Mouse (Mus musculus) frontal cortex, postnatal 10 days (tissue): ENCODE results near the gene Spred2.
A peak's percentile ranks its signal among the peaks of the same experiment; 100 is the strongest.
"Not testable (repeated sequence)": the region's sequence is repeated elsewhere in the genome, so short reads cannot be mapped to it uniquely, and the experiment has no call there.

Experiments used
- DNase-seq, 2 experiments: peaks; one replicate each; pipeline ENCODE4 v3.0.0; 2022; ENCODE audit warnings: low spot score in 2 of 2, mixed read lengths in 1 of 2

Gene Spred2

DNA sequence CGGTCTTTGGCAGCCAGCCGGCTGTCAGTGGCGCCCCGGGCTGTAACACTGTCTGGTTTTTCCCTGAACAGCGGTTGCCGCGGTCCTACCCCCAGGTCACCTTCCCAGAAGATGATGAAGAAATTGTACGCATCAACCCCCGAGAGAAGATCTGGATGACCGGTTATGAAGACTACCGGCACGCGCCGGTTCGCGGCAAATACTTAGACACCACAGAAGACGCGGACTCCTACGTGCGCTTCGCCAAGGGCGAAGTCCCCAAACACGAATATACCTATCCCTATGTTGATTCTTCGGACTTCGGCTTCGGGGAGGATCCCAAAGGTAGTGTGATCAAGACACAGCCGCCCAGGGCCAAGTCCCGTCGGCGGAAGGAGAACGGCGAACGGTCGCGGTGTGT is 96.5 kb downstream of the Spred2 start:
- DNase-seq: no peak

DNA sequence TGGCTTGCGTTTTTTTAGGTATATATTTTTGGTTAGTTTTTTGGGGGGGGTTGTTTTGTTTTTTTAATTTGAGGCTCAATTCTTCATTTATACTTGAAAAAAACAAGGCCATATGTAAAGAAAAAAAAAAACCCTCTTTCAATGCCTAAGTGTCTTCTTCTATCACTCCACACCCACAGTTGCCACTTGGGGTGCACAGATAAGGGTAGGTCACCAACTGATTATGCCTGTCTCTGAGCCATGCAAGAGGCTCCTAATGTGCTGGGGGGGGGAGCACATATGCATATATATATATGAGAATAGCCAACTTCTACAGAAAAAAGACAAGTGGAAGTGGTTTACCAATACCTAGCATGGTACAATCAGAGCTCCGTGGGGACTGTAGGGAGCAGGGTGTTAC is 98.3 kb downstream of the Spred2 start:
- no peak for DNase-seq

DNA sequence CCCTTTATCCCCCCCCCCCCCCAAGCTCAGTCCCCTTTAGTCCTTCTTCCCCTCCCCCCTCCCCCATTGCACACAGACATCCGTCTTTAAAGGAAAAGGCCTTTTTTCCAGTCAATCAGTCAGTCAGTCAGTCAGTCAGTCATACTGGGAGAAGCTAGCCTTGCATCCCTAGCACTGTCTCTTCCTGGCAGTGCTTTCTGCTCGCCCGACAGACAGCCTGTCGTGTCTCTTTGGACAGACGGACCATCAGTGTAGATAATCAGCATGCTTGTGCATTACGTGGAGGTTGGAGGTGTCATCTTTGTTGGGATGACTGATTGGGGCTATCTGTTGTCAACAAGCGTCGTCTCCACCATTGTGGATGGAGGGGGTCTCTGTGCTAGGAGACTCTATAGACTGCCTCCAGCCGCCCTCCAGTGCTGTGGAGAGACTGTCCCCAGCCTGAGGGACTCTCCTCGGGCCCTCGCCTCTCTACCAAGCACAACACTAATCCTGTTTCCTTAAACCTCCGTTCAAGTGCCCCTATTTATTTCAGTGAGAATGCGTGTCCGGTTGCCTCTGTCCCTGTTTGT is 98.8 kb downstream of the Spred2 start:
- no peak for DNase-seq

DNA sequence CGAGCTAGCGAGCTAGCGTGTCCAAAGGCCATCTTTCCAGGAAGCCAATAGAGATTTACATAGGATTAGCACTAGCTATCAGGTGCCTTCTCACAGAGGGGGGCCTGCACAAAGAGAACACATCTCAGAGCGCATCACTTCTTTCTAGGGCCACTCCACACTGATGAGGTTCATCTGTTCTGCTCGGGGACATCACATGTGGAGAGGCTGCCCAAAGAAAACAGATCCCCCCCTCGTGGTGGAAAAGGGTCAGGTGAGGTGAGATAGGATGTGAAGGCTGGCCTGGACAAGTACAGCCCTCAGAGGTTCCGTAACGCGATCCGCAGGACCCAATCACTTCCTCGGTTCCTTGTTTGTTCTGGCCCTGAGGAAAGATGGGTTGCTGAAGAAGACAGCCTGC is 101.7 kb downstream of the Spred2 start:
- DNase-seq: no peak

DNA sequence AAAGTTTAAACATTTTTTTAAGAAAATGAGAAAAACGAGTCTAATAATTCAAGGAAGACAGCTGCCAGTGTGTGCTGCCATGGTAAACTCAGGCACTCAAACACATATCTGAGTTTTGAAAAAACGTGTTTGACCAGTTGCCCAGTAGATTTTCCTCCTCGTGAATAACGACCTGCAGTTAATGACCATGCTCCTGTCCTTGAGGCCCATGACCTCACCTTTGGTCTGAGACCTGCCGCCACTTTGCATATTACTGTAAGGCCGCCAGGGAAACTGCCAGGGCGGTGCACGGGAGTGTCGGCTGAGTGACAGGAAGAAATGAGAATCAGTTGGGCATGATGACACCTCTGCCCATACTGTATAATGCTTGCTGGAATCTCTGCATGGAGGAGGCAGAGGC is 103.5 kb downstream of the Spred2 start:
- no peak for DNase-seq

DNA sequence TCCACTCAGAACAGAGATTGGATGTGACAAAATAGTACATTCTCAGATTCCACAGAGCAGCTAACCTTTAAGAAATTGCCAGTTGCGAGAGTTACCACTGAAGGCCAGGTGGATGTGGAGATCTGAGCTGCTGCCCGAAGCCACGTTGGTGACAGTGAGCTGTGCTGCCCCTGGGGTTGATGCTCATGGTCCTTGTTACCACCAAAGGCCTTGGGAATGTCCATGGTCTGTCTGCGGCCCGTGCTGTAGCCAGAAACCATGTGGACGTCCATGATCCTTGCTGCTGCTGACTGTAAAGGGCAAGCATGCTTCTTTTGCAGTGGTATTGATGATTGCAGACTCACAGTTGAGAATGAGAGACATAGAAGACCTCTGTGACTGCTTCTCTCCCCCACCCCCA is 104.2 kb downstream of the Spred2 start:
- DNase-seq: no peak

DNA sequence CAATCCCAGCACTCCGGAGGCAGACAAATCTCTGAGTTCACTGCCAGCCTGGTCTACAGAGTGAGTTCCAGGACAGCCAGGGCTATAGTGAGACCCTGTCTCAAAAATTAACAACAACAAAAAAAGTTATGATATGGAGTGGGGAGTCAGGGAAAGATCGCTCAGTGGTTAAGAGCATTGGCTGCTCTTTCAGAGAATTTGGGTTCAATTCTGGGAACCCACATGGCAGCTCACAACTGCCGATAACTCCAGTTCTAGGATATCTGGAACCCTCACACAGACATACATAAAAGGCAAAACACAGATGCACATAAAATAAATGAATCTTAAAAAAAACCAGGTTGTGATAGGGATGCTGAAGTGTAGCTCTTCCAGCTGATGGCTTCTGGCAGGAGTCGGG is 104.8 kb downstream of the Spred2 start:
- no peak for DNase-seq

DNA sequence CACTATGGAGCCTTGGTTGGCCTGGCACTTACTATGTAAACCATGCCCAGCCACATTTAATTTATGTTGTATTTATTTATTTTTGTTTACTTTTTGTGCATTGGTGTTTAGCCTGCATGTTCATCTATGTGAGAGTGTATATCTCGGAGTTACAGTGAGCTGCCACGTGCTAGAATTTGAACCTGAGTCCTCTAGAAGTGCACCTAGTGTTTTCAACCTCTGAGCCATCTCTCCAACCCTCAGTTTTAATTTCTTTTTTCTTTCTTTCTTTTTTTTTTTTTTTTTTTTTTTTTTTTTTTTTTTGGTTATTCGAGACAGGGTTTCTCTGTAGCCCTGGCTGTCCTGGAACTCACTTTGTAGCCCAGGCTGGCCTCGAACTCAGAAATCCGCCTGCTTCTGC is 106.8 kb downstream of the Spred2 start:
- not testable (repeated sequence) for DNase-seq

DNA sequence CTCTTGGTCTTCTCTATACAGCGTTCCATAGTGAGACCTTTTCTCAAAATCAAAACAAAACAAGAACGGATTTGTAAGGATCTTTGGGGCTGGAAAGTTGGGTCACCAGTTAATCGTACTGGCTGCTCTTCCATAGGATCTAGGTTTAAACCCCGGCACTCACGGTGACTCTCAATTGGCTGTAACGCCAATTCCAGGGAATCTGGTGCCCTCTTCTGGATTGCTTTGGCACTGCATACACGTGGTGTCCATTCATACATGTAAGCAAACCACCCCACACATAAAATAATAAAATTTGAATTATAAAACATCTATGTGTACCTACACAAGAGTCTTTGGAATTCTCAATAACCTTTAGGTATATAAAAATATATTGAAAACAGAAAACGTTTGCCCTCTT is 107.4 kb downstream of the Spred2 start:
- DNase-seq: no peak

DNA sequence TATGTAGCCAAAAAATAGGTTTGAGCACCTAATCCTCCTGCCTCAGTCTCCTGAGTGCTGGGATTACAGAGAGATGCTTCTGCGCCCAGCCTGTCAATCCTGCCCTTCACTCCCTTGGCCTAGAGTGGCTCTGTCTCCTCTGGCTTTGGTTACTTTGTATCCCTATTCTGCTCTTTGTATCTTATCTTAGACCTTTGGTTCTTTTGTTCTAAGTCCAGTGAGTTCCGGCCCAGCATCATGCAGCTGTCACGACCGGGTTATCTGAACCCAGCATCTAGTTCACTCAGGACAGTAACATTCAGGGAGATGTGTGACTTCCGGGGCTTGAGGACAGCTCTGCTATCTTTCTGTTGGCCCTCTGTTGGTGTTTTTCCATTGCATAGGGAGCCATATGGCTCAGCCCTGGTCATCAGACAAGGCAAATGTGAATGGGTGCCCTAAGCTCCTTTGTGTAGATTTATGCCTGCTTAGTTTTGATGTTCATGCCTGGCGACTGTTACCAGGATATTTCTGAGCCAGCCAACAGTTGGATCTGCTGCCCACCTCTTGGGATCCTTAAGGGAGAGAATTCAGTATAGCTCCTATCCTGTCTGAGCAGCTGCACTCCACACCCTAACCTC is 109.5 kb downstream of the Spred2 start:
- DNase-seq: no peak

DNA sequence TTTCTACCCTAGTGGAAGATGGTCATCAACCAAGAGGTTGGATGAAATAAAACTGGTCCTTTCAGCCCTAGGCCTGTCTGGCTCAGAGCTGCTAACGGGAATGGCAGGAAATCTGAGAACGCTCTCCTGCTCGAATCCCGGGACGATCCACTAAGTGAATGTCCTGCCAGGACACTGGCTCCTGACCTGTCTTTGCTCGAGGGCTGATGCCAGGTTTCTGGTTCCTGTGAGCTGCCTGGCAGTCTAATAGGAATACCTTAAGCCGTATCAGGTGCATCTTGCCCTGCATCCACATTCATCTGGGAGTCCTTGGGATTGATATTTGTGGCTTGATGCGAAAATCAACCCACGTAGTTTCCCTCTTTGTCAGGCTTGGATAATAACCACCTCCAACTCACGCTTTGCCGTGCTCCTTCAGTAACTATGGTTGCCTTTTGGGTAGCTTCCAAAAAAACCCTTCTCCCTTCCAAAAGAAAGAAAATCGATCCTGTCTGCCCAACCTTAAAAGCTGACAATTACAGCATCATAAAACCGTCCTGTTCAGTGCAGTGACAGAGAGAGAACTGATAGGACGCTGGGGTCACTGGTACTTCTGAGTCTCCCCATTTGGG is 110.3 kb downstream of the Spred2 start:
- no peak for DNase-seq

DNA sequence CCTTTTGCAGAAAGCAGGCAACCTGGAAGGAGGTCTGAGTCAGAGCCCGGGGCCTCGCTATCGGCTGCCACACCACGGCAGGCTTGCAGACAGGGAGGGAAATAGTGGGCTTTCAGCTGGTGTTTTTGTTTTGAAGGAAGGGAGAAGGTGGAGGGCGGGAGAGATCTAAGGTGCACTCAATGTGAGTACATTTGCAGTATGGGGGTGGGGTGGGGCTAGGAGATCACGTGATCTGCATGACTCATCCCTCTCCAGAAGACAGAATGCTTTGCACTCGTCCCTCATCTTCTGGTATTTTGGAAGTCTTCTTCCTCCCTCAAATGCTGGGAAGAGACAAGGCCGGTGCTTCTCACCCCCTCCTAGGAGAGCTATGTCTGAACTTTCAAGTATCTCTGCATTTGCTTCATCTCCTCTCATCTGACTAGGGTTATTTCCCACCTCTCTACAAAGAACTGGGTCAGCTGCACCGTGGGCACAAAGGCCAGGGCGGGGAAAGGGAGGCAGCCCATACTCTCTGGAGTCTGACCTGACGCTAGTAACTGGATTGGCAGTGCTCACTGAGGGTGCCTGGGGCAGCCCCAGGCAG is 111.3 kb downstream of the Spred2 start:
- peak in 1 of 2 experiments; percentile 61 for DNase-seq

DNA sequence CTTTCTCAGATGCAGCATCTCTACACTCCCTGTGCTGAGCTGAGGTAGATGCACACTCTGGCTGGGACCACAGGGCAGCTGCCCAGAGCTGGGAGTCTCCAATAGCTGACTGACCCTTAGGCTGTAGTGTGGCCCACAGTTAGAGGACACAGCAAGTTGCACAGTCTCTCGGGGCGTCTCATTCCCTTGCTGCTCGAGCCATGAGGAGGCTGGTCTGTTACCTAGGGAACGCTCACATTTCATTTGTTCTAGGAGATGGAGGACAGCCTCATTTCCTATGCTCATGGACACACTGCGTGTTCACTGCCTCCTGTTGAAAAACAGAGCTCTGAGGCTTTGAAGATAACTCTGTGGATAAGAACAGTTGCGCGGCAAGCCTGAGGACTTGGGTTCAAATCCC is 111.8 kb downstream of the Spred2 start:
- no peak for DNase-seq

DNA sequence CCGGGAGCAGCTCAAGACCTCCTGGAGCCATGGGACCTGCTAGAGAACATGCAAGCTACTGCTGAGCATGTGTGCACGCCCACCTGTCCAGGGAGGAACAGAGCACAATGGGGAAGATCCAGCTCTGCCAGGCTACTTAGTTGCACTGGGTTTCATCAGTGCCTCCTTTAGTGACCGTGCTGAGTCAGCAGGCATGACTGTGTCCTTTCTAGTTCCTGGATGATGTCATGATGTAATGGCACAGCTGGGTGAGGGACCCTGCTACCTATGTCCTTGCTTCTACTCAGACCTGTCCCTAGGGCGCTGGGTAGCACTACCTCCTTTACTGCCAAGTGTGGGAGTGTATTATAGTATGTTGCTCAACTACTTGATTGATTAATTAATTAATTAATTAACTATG is 113.6 kb downstream of the Spred2 start:
- no peak for DNase-seq

DNA sequence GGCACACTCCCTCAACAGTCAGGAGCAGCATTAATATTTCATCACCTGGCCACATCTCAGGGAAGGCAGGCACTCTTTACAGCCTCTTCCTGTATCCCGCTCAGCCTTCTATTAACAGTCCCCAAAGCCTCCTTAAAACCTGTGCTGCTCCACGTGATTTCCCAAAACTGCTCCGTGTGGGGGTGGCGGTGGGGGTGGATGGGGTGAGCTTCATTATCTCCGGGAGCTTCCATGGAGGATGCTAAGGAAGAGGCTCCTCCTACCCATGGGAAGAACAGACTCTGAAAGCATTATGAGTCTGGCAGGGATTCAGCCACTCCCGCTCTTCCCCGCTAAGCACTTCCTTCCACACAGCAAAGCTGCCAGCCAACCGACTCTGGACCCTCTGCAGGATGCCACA is 114.5 kb downstream of the Spred2 start:
- peak; percentile 60 to 65 for DNase-seq

DNA sequence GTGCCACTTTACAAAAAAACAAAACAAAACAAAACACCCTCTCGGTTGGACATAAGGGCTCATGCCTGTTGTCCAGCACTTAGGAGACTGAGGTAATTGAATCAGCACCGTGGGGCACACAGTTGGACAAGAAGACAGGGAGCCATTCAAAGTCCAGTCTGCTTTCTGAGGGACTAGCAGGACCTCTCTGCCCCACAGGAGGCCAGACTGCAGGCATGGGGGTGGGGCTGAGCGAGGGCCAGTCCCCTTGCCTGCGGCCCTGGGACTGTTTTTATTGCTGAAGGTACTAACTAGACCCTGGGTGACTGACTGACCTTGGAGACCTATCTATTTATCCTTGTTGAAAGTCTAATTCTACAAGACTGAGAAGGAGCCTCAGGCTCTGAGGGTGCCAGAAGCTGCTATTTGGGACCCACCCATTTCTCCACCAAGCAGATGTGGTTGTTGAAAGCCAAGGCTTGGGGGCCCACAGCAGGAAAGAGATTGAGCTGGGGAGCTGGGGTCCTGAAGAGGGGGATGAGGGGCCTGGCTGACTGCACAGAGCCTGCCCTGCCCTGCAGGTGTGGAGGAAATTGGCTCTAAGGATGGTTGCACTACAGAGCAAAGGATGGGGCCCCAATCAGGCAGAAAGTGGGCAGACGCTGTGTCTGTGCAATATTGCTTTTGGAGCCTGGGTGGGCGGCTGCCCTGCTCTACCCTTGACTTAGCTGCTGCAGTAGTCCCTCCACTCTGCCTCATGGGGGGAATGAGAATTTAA is 117.2 kb downstream of the Spred2 start:
- no peak for DNase-seq

DNA sequence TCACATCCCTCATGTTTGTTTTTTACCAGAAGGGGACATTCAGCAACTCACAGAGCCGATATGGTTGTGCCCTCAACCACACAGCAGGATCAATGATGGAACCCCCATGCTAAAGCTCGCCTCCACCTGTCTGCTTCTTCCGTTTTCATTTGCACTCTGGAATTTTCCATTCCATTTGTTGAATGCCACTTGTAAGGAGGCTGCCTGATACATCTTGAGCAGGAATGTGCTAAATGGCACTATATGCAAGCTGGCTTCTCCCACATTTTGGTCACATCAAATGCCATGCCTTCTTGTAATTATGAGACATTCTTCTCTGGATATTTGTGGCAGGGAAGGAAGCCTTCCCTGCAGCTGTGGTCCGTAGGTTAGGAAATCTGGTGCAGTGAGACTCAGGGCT is 117.9 kb downstream of the Spred2 start:
- no peak for DNase-seq

DNA sequence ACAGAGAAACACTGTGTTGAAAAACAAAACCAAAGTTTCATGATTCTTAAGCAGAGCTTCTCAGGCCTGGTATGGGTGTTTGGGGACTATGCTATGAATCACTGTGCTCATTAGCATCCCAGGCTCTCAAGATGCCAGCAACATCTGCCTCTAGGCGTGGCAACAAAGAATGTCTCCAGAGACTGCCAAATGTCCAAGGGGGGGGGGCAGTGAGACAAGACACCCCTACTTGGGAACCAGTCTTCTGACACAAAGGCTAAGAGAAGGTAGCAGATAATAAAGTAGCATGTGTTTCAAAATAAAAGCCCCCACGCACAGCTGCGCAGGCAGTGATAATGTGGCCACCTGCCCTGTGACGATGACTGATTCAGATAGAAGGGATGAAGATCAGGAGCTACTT is 119.1 kb downstream of the Spred2 start:
- DNase-seq: no peak

DNA sequence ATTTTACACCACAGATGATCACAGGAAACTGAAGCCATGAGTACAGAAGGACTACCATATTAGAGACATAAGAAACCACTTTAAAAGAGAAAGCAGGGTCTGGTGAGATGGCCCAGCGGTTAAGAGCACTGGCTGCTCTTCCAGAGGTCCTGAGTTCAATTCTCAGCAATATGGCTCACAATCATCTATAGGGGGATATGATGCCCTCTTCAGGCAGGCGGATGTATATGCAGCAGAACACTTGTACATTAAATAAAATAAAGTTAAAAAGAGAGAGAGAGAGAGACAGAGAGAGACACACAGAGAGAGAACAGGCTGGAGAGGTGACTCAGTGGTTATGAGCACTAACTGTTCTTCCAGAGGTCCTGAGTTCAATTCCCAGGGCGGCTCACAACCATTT is 121.4 kb downstream of the Spred2 start:
- no peak for DNase-seq

DNA sequence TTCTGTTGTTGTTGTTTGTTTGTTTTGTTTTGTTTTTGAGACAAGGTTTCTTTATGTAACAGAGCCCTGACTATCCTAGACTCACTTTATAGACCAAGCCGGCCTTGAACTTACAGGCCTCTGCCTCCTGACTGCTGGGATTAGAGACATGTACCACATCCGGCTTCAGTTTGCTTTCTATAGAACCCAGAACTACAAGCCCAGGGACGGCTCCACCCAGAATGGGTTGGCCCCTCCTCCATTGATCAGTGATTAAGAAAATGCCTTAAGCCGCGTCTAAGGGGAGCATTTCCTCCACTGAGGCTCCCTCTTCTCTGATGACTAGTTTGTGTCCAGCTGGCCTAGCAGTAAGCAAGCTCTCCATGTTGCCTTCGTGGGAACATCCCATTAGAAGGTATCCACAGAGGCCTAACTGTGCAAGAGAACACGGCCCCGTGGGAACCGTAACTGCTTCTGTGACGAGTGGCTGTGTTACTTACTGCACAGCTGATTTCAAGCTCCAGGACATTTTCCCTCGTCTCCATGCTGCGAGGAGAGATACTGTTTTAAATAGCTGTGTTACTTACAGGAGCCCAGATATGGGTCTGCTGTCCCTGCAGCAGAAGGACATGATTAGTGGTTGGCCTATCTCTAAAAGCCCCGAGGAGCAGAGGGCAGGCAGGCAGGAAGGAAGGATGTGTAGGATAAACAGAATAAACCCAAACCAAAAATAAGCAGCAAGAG is 128.8 kb downstream of the Spred2 start:
- no peak for DNase-seq

DNA sequence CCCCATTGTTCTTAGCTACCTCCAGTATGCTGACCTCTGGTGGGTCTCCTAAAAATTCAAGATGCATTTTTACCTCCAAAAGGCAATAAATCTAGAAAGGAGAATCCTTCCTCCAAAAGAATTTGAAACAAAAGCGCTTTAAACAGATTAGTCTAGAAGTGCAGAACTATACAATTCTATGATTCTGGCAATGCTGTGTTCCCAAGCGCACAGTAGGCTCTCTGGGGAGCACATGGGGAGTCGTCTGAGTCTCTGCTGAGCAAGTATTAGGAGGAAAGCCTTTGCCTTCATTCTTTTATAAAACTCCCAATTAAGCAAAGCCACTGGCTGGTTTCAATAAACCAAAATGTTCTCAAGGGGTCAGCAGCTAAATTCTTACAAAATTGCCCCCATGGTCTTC is 129.8 kb downstream of the Spred2 start:
- no peak for DNase-seq

DNA sequence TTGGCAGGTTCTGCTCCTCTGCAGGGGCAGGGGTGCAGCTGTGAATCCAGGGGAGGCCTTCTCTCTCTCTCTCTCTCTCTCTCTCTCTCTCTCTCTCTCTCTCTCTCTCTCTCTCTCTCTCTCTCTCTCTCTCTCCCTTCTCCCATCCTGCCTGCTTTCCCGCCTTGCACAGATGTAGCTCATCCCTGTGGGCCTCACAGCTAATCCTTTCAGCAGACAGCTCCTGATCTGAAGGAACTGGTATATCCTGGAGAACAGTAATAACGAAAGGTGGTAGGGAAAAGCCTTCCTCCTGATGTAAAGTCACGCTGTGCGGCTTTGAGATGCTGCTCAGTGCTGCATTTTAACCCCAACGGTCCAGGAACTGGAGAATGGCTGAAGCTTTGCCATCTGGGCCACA is 130.4 kb downstream of the Spred2 start:
- DNase-seq: no peak
